Mouse (Mus musculus): ENCODE data around the gene Npr1. TPM values are rescaled to one million over a fixed set of nuclear protein-coding genes. Genes with fewer than 3 reads are reported as not detected.

The Npr1 gene
- polyA plus RNA-seq, 1 experiment from 2014 or later = 9.2 TPM

DNA sequence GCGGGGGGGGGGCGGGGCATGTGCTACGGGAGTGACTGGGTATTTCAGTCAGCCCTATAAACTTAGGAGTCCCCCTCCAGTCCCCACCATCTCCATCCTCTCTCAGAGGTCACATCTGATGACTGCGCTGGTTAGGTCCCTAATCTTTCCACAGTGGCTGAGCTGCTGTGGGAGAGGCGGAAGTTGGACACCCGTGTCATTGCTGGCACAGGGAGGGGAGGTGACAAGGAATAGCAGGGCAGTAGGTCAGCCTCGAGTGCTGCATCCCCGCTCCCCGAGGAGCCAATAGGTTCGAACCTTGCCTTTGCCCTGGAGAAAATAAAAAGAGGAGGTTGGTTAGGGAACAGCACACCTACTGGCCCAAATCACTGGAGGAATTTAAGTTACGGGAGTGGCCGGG is 14.8 kb downstream of the Npr1 start:
- Histone ChIP-seq H3K9me3 (ENCODE audit: control insufficient read depth, low read length) (no peaks in the 10 kb centered on the region), H3K4me1 (replicated peaks; ENCODE audit: control insufficient read depth, insufficient read depth, low read length) (peaks cover 19% of the 10 kb centered on the region), H3K27me3 (replicated peaks; ENCODE audit: control insufficient read depth, insufficient read depth, low read length) (no peaks in the 10 kb centered on the region), H3K4me2 (peak overlapping the region; percentile 62), H3K27ac (ENCODE audit: low read depth, low read length) (peak overlapping the region; percentile 55; the same call in 1 of the 2 replicates), H3K36me3 (ENCODE audit: control insufficient read depth, insufficient read depth, low read length) (no peaks in the 10 kb centered on the region), H3K9ac (ENCODE audit: low read depth, low read length) (no peak overlapping the region), H3K4me3 (ENCODE audit: low read depth, low read length) (peak overlapping the region; percentile 38)
- DNase-seq (ENCODE audit: low spot score) = no peak
- whole genome bisulfite sequencing = 25% methylated on average over 12 of the region's 12 CpGs
- ATAC-seq (replicated peaks; ENCODE audit: low FRiP score) = no peak

DNA sequence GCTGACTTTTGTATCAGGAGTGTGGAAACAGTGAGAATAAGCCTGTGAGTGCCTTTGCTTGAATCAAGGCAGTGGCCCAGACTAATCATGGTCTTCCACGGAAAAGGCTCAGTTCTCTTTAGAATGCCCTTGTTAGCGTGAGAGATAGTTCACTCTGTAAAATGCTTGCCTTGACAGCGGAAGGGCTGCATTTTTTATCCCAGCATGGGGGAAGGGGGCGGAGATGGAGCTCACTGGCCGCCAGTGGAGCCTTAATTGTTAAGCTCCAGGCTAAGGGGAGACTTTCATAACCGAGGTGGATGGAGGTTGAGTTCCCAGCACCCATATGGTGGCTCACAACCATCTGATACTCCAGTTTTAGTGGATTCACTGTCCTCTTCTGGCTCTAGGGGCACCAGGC is 17.0 kb downstream of the Npr1 start:
- WGBS = 62% methylated on average over 6 of the region's 6 CpGs

DNA sequence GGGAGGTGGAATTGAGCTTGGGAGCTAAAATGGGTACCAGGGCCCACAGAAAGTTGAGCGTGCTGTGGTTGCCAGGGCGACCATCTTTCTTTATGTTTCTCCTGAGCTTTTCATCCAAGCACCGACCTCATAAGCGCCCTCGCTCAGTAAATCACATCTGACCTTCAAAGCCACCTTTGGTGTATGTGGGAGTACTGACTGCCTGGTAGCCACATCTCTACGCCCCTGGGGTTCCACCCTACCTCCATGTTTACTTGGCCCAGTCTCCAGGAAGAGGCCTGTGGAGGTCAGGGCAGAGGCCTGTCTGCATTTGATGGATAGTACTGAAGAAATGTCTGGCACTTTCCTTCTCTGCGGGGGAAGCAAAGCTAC is 18.6 kb downstream of the Npr1 start:
- Histone ChIP-seq H3K4me3 (ENCODE audit: low read depth, low read length) (peak overlapping the region; percentile 43), H3K4me1 (replicated peaks; ENCODE audit: control insufficient read depth, insufficient read depth, low read length) (peaks cover 22% of the 10 kb centered on the region), H3K9ac (ENCODE audit: low read depth, low read length) (peak overlapping the region; percentile 45), H3K9me3 (ENCODE audit: control insufficient read depth, low read length) (no peaks in the 10 kb centered on the region), H3K27me3 (replicated peaks; ENCODE audit: control insufficient read depth, insufficient read depth, low read length) (no peaks in the 10 kb centered on the region), H3K36me3 (ENCODE audit: control insufficient read depth, insufficient read depth, low read length) (no peaks in the 10 kb centered on the region), H3K27ac (ENCODE audit: low read depth, low read length) (peak overlapping the region; percentile 62), H3K4me2 (peak overlapping the region; percentile 60)
- DNase-seq (ENCODE audit: low spot score) (peak; percentile 39), ATAC-seq (replicated peaks; ENCODE audit: low FRiP score) (no peak)
- WGBS = 45% methylated on average over 7 of the region's 7 CpGs

More for the DNA sequence above, 17.0 kb downstream of the Npr1 start:
- H3K9ac ChIP-seq (ENCODE audit: low read depth, low read length) = no peak overlapping the region
- no peaks in the 10 kb centered on the region for H3K9me3 ChIP-seq (ENCODE audit: control insufficient read depth, low read length)
- H3K27ac ChIP-seq (ENCODE audit: low read depth, low read length) = no peak overlapping the region
- DNase-seq (ENCODE audit: low spot score) = no peak
- peaks cover 22% of the 10 kb centered on the region for H3K4me1 ChIP-seq (replicated peaks; ENCODE audit: control insufficient read depth, insufficient read depth, low read length)
- no peak overlapping the region for H3K4me2 ChIP-seq
- no peaks in the 10 kb centered on the region for H3K36me3 ChIP-seq (ENCODE audit: control insufficient read depth, insufficient read depth, low read length)
- no peaks in the 10 kb centered on the region for H3K27me3 ChIP-seq (replicated peaks; ENCODE audit: control insufficient read depth, insufficient read depth, low read length)
- no peak for ATAC-seq (replicated peaks; ENCODE audit: low FRiP score)
- no peak overlapping the region for H3K4me3 ChIP-seq (ENCODE audit: low read depth, low read length)

DNA sequence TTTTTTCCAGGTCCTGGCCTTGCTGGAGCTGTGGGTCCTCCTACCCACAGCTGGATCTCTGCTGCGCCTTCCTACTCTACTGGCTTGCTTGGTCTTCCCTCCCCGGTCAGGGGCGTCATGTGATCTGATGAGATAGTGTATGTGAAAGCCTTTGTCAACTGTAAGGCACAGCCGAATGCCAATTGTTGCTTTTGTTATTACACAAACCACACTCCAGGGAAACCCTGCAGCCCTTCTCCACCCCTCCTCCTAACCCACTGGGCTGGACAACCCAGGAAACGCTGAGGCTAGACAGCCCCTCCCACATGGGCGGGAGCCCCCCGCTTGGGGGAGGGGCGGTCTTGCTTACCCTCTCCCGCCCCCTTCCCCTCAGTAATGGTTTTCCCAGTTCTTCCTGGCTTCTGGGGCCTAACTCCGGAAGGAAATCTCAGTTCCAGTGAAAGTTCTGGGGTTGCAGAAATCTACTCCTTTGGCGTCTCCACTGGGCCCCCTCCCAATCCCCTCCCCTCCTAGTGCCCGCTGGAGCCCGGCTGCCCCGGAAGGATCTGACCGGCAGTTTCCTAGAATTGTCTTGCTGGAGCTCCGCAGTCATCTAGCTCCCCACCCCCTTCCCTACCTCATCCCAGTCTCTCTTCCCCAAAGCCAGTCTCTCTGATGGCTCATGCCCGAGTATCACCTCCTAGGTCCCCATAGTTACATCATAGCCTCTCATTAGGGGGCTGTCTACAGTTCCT is 19.1 kb downstream of the Npr1 start:
- no peaks in the 10 kb centered on the region for H3K27me3 ChIP-seq (replicated peaks; ENCODE audit: control insufficient read depth, insufficient read depth, low read length)
- DNase-seq (ENCODE audit: low spot score) (peak; percentile 82), ATAC-seq (replicated peaks; ENCODE audit: low FRiP score) (peak; percentile 84)
- H3K4me1 ChIP-seq (replicated peaks; ENCODE audit: control insufficient read depth, insufficient read depth, low read length) = peaks cover 22% of the 10 kb centered on the region
- 2% methylated on average over 17 of the region's 17 CpGs for WGBS
- H3K27ac ChIP-seq (ENCODE audit: low read depth, low read length) = peak overlapping the region; percentile 62
- no peaks in the 10 kb centered on the region for H3K9me3 ChIP-seq (ENCODE audit: control insufficient read depth, low read length)
- peak overlapping the region; percentile 45 for H3K9ac ChIP-seq (ENCODE audit: low read depth, low read length)
- H3K4me3 ChIP-seq (ENCODE audit: low read depth, low read length) = peak overlapping the region; percentile 43
- no peaks in the 10 kb centered on the region for H3K36me3 ChIP-seq (ENCODE audit: control insufficient read depth, insufficient read depth, low read length)
- peak overlapping the region; percentile 60 for H3K4me2 ChIP-seq

DNA sequence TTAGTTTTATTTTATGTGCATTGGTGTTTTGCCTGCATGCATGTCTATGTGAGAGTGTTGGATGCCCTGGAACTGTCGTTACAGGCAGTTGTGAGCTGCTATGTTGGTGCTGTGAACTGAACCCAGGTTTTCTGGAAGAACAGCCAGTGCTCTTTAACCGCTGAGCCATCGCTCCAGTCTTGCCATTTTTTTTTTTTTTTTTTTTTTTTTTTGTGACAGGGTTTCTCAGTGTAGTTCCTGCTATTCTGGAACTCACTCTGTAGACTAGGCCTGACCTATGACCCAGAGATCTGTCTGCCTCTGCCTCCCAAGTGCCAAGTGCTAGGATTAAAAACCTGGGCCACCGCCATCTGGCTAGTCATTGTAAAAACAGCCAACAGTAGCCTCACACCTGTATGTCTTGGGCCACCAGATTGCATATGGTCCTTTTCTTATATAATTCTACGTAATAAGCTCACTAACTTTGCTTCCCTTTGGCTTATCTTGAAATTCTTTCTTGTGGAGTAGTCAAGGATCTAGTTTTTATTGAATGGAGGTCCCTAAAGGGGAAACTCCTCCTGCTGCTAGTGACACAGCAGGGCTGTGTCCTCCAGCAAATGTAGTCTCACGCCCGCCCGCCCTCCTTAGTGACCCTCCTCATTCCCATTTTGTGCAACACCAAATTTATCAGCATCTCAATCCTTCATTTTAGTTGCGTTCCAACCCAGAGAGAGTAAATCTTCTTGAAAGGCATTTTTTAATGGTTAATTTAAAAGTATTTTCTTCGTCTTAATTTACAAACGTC is 20.1 kb downstream of the Npr1 start:
- H3K36me3 ChIP-seq (ENCODE audit: control insufficient read depth, insufficient read depth, low read length) = no peaks in the 10 kb centered on the region
- peak overlapping the region; percentile 60 for H3K4me2 ChIP-seq
- no peaks in the 10 kb centered on the region for H3K9me3 ChIP-seq (ENCODE audit: control insufficient read depth, low read length)
- DNase-seq (ENCODE audit: low spot score) = no peak
- H3K4me1 ChIP-seq (replicated peaks; ENCODE audit: control insufficient read depth, insufficient read depth, low read length) = peaks cover 12% of the 10 kb centered on the region
- no peak overlapping the region for H3K4me3 ChIP-seq (ENCODE audit: low read depth, low read length)
- 67% methylated on average over 11 of the region's 11 CpGs for WGBS
- H3K27me3 ChIP-seq (replicated peaks; ENCODE audit: control insufficient read depth, insufficient read depth, low read length) = no peaks in the 10 kb centered on the region
- H3K27ac ChIP-seq (ENCODE audit: low read depth, low read length) = peak overlapping the region; percentile 62; the same call in 1 of the 2 replicates
- ATAC-seq (replicated peaks; ENCODE audit: low FRiP score) = no peak
- no peak overlapping the region for H3K9ac ChIP-seq (ENCODE audit: low read depth, low read length)

DNA sequence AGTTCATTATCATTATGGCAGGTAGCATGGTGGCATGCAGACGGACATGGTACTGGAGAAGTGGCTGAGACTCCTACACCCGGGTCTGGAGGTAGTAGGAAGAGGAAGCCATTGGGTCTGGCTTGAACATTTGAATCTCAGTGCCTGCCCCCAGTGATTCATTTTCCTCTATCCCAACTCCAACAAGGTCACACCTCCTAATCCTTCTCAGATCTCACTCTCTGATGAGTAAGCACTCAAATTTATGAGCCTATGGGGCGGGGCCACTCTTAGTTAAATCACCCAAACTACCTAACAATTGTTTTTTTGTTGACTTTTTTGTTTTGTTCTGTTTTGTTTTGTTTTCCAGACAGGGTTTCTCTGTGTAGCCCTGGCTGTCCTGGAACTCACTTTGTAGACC is 21.7 kb downstream of the Npr1 start:
- no peak for DNase-seq (ENCODE audit: low spot score)
- Histone ChIP-seq H3K4me3 (ENCODE audit: low read depth, low read length) (no peak overlapping the region), H3K9me3 (ENCODE audit: control insufficient read depth, low read length) (no peaks in the 10 kb centered on the region), H3K27me3 (replicated peaks; ENCODE audit: control insufficient read depth, insufficient read depth, low read length) (no peaks in the 10 kb centered on the region), H3K27ac (ENCODE audit: low read depth, low read length) (no peak overlapping the region), H3K4me2 (no peak overlapping the region), H3K4me1 (replicated peaks; ENCODE audit: control insufficient read depth, insufficient read depth, low read length) (peaks cover 12% of the 10 kb centered on the region), H3K36me3 (ENCODE audit: control insufficient read depth, insufficient read depth, low read length) (no peaks in the 10 kb centered on the region), H3K9ac (ENCODE audit: low read depth, low read length) (no peak overlapping the region)
- 87% methylated on average over 3 of the region's 3 CpGs for WGBS
- ATAC-seq (replicated peaks; ENCODE audit: low FRiP score) = no peak

DNA sequence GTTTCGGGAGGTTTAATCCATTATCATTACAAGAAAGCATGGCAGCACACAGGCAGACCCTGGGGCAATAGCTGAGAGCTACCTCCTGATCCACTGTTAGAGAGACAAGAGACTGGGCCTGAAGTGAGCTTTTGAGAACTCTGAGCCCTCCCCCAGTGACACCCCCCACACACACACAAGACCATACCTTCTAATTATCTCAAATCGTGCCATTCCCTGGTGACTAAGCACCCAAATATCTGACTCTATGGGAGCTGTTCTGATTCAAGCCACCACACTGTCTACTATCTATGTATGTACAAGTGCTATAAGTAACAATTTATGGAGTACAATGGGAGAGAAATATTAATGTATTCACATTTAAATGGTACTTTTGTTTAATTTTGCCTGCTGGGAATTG is 24.9 kb downstream of the Npr1 start:
- no peak overlapping the region for H3K27ac ChIP-seq (ENCODE audit: low read depth, low read length)
- no peaks in the 10 kb centered on the region for H3K36me3 ChIP-seq (ENCODE audit: control insufficient read depth, insufficient read depth, low read length)
- no peaks in the 10 kb centered on the region for H3K27me3 ChIP-seq (replicated peaks; ENCODE audit: control insufficient read depth, insufficient read depth, low read length)
- 0 out of 2 replicates have a peak, but pooled peaks cover 2% of the 10 kb centered on the region for H3K4me1 ChIP-seq (replicated peaks; ENCODE audit: control insufficient read depth, insufficient read depth, low read length)
- H3K9ac ChIP-seq (ENCODE audit: low read depth, low read length) = no peak overlapping the region
- H3K9me3 ChIP-seq (ENCODE audit: control insufficient read depth, low read length) = no peaks in the 10 kb centered on the region
- ATAC-seq (replicated peaks; ENCODE audit: low FRiP score) = no peak
- WGBS = 79% methylated on average over 2 of the region's 2 CpGs
- no peak overlapping the region for H3K4me3 ChIP-seq (ENCODE audit: low read depth, low read length)
- no peak overlapping the region for H3K4me2 ChIP-seq
- DNase-seq (ENCODE audit: low spot score) = no peak

DNA sequence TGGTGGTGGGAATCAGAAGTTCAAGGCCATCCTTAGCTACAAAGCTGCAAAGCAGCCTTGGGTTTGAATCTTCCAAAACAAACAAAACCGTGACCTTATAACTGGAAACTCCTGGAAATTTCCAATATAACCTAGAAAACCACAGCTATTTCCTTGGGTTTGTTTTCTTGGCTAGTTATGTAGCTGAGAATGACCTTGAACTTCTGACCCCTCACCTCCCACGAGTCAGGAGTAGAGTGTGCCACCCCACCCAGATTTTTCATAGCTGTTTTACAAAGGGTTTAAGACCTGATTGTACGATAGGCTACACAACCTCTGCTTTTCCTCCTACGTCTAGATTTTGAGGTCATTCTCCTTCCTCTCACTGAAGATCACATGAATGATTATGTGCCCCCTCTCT is 28.5 kb downstream of the Npr1 start:
- Histone ChIP-seq H3K27me3 (replicated peaks; ENCODE audit: control insufficient read depth, insufficient read depth, low read length) (no peaks in the 10 kb centered on the region), H3K4me3 (ENCODE audit: low read depth, low read length) (no peak overlapping the region), H3K9ac (ENCODE audit: low read depth, low read length) (no peak overlapping the region), H3K4me2 (no peak overlapping the region), H3K4me1 (replicated peaks; ENCODE audit: control insufficient read depth, insufficient read depth, low read length) (peaks cover 7% of the 10 kb centered on the region), H3K36me3 (ENCODE audit: control insufficient read depth, insufficient read depth, low read length) (no peaks in the 10 kb centered on the region), H3K27ac (ENCODE audit: low read depth, low read length) (no peak overlapping the region), H3K9me3 (ENCODE audit: control insufficient read depth, low read length) (no peaks in the 10 kb centered on the region)
- DNase-seq (ENCODE audit: low spot score) = no peak
- ATAC-seq (replicated peaks; ENCODE audit: low FRiP score) = no peak
- 69% methylated on average over 4 of the region's 4 CpGs for WGBS
